Mouse (Mus musculus) erythroblast, embryonic 14.5 days (primary cell): Measurements from ENCODE around the gene Akt3. TPM values are rescaled to one million over a fixed set of nuclear protein-coding genes. Genes with fewer than 3 reads are reported as not detected.

Experiments used
- H3K27me3 ChIP-seq: 2 replicates; pipeline ENCODE4 v1.6.1; 2012; ENCODE audit warnings: inconsistent platforms; ENCODE audit not compliant: control insufficient read depth
- H3K36me3 ChIP-seq: 2 replicates; pipeline ENCODE4 v1.6.1; 2012; ENCODE audit warnings: mild to moderate bottlenecking, inconsistent platforms; ENCODE audit not compliant: control insufficient read depth
- H3K4me1 ChIP-seq: 2 replicates; pipeline ENCODE4 v1.6.1; 2012; ENCODE audit warnings: inconsistent platforms; ENCODE audit not compliant: control insufficient read depth
- H3K4me3 ChIP-seq: replicated peaks from 2 replicates; pipeline ENCODE3; 2012; ENCODE audit warnings: moderate library complexity, mild to moderate bottlenecking, inconsistent platforms
- H3K9me3 ChIP-seq: 2 replicates; pipeline ENCODE4 v1.6.1; 2012; ENCODE audit warnings: low read length, inconsistent platforms, mixed read lengths; ENCODE audit not compliant: control insufficient read depth
- GATA1 ChIP-seq: IDR thresholded peaks from 2 replicates; pipeline ENCODE4 v1.6.1; 2012; ENCODE audit warnings: low read length, inconsistent platforms, mixed read lengths
- TAL1 ChIP-seq: IDR thresholded peaks from 3 replicates; pipeline ENCODE4 v1.6.1; 2012; ENCODE audit warnings: low read length, inconsistent platforms, mixed read lengths
- polyA plus RNA-seq: library from polyadenylated mRNA; stranded (reverse); fragments of >175 nt; gene quantifications from 2 replicates; pipeline ENCODE4 v1.2.3, GENCODE M21; 2012

Gene Akt3
- polyA plus RNA-seq, 1 experiment = not detected

- no peaks in the 10 kb centered on the region for H3K36me3 ChIP-seq
- H3K27me3 ChIP-seq = peaks cover 60% of the 10 kb centered on the region
- peaks cover 22% of the 10 kb centered on the region for H3K4me1 ChIP-seq
- H3K4me3 ChIP-seq = peak overlapping the region; percentile 71
- TF ChIP-seq TAL1 (no peak), GATA1 (no peak)
- no peaks in the 10 kb centered on the region for H3K9me3 ChIP-seq
Measured at GRCm38 (mm10) chr1:177258343-177259037, 487 bp upstream of the Akt3 start.

- H3K4me3 ChIP-seq = peak overlapping the region; percentile 71
- H3K9me3 ChIP-seq = no peaks in the 10 kb centered on the region
- peaks cover 63% of the 10 kb centered on the region for H3K27me3 ChIP-seq
- no peaks in the 10 kb centered on the region for H3K36me3 ChIP-seq
- H3K4me1 ChIP-seq = peaks cover 22% of the 10 kb centered on the region
- no peak for TF ChIP-seq GATA1
- no peak for TF ChIP-seq TAL1
Measured at GRCm38 (mm10) chr1:177257178-177258033, 597 bp downstream of the Akt3 start.

DNA sequence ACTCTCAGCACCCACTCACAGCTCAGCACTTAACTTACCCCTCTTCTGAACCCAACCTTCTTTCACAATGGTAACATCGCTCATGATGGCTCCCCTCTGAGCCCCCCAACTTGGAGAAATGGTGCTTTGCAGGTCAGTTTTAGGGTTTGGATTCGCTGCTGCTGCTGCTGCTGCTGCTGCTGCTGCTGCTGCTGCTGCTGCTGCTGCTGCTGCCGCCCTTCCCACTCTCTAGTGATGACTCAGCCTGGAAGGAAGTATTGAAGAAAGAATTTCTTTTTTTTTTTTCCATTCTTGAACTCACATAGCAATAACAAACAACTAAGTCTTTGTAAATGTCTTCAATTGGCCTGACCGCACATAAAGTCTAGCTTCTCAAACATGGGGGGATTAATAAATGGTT, 9.4 kb downstream of the Akt3 start:
- H3K27me3 ChIP-seq = peaks cover 3% of the 10 kb centered on the region; the same call in 1 of the 2 replicates
- H3K4me3 ChIP-seq = no peak overlapping the region
- no peaks in the 10 kb centered on the region for H3K36me3 ChIP-seq
- no peak for TF ChIP-seq TAL1
- TF ChIP-seq GATA1 = no peak
- no peaks in the 10 kb centered on the region for H3K9me3 ChIP-seq
- no peaks in the 10 kb centered on the region for H3K4me1 ChIP-seq

DNA sequence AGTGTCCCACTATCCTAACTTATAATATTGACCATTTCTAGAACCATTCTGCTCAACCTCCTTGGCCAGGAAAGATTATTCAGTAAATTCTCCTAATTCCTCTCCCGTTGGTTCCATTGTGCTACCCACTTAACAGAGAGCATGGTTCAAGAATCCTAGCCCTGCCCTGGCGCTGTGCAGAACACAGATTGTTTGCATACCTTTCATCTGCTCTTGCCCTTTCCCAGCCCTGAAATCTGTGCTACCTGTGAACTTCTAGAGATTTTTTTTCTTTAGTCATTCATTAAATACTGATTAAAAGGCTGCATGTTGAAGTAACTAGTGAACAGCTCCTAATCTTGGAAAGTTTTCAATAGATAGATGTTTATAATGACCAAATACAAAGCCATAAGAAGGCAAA, 19.6 kb downstream of the Akt3 start:
- H3K27me3 ChIP-seq = no peaks in the 10 kb centered on the region
- no peaks in the 10 kb centered on the region for H3K9me3 ChIP-seq
- TF ChIP-seq GATA1 (no peak), TAL1 (no peak)
- no peak overlapping the region for H3K4me3 ChIP-seq
- H3K4me1 ChIP-seq = no peaks in the 10 kb centered on the region
- H3K36me3 ChIP-seq = no peaks in the 10 kb centered on the region

DNA sequence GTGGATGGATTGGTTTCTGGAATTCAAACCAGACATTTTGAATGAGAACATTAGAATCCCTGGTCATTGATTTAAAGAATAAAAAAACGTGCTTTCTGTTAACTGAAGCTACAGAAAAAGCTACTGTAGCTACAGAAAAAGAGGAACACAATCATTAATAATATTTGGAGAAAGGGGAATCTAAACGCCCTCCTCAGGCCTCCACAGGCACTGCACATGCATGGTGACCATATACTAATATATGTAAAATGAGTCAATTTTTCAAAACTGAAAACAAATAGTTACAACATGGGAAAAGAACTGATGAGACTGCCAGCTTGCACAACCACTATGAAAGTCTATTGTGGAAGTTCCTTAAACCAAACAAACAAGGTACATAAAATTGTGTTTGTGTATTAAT, 21.3 kb downstream of the Akt3 start:
- Histone ChIP-seq H3K4me3 (no peak overlapping the region), H3K9me3 (no peaks in the 10 kb centered on the region), H3K4me1 (no peaks in the 10 kb centered on the region), H3K27me3 (no peaks in the 10 kb centered on the region), H3K36me3 (no peaks in the 10 kb centered on the region)
- TF ChIP-seq TAL1 = no peak
- no peak for TF ChIP-seq GATA1

DNA sequence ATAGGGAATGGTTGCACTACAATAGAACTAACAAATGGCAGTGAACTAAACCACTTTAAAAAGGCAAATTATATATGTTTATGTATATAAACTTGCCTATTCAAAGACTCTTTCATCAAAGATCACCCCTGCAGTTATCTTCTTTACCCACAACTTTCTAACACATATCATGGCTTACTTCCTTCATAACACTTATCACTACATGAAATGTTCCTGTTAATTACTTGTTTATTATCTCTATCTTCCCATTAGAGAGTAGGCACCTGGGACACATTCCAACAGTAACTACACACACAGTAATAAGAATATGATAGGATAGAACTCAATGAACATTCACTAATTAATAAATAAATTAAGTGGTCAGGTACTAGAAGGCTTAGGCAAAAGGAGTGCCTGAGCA, 21.8 kb downstream of the Akt3 start:
- no peaks in the 10 kb centered on the region for H3K27me3 ChIP-seq
- no peaks in the 10 kb centered on the region for H3K4me1 ChIP-seq
- H3K36me3 ChIP-seq = no peaks in the 10 kb centered on the region
- TF ChIP-seq TAL1 (no peak), GATA1 (no peak)
- no peaks in the 10 kb centered on the region for H3K9me3 ChIP-seq
- H3K4me3 ChIP-seq = no peak overlapping the region

DNA sequence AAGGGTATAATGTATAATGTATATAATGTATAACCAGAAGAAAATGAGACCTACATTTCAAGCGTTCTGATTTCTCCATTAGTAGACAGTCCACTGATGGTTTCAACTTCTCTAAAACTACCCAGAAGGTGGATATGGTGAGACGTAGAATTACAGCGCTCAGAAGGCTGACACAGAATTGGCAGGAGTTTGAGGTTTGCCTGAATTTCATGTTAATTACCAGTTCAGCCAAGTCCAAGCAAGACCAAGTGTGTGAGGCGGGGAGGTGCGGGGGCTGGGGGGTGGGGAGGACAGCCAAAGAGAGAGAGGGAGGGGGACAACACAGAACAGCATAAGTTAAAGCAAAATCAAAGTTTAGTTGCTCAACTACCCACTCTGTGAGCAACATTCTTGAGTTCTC, 23.5 kb downstream of the Akt3 start:
- H3K36me3 ChIP-seq = no peaks in the 10 kb centered on the region

GRCm38 (mm10) chr1:177231122-177231521, 26.9 kb downstream of the Akt3 start:
- TF ChIP-seq GATA1 (no peak), TAL1 (no peak)

More for the DNA sequence above, 23.5 kb downstream of the Akt3 start:
- H3K4me1 ChIP-seq = no peaks in the 10 kb centered on the region
- no peaks in the 10 kb centered on the region for H3K27me3 ChIP-seq
- TF ChIP-seq GATA1 (no peak), TAL1 (no peak)
- H3K4me3 ChIP-seq = no peak overlapping the region
- H3K9me3 ChIP-seq = no peaks in the 10 kb centered on the region

DNA sequence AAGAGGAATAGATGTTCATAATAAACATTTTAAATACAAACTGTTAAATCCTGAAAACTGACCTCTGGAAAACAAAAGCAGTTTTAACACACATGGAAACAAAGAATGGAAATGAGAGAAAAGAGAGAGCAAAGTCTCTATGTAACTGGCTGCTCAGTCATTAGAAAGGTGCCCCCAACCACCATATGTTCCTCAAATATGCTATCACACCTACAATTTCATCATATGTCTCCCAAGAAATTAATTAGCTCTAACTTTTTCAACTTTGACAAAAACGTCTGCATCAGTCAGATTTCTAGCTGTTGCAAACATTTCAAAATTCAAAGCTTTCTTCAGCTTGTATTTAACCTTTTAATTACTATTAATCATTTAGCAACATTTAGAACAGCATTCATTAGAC, 59.0 kb downstream of the Akt3 start:
- no peaks in the 10 kb centered on the region for H3K4me1 ChIP-seq
- no peak overlapping the region for H3K4me3 ChIP-seq
- no peaks in the 10 kb centered on the region for H3K36me3 ChIP-seq
- H3K27me3 ChIP-seq = no peaks in the 10 kb centered on the region
- TF ChIP-seq TAL1 (no peak), GATA1 (no peak)
- H3K9me3 ChIP-seq = no peaks in the 10 kb centered on the region

More at GRCm38 (mm10) chr1:177231122-177231521, 26.9 kb downstream of the Akt3 start:
- Histone ChIP-seq H3K9me3 (no peaks in the 10 kb centered on the region), H3K36me3 (no peaks in the 10 kb centered on the region), H3K4me1 (no peaks in the 10 kb centered on the region), H3K4me3 (no peak overlapping the region), H3K27me3 (no peaks in the 10 kb centered on the region)
